Mouse (Mus musculus): ENCODE results near the gene Dtx3l. TPM values are rescaled to one million over a fixed set of nuclear protein-coding genes. Genes with fewer than 3 reads are reported as not detected.
"Not testable (repeated sequence)": the region's sequence is repeated elsewhere in the genome, so short reads cannot be mapped to it uniquely, and the experiment has no call there.

Gene Dtx3l
- polyA plus RNA-seq, 1 experiment from 2014 or later = 2.1 TPM

DNA sequence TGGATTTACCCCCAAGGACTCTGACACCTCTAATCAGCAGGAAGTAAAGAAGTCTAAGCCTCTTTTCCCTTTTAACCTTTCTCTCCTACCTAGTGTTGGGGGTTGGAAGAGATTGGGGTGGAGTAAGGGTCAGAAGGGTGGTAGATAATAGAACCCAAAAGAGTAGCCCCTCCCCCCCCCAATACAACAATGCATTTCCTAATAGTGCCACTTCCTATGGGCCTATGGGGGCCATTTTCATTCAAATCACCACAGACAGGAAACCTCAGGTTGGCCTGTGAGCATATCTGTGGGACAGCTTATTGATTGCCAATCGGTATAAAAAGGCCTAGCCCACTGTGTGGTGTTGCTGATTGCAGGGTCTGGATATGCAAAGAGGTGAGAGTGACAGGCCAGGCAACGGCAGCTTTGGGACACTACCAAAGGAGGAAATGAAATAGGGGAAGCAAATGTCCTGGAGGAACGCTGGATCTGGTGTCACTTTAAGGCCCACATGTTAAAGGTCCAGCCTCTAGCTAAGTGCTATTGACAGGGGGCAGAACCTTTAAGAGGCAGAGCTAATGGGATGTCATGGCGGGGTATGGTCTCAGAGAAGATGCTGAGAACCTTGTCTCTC lies 34.7 kb downstream of the Dtx3l start:
- Histone ChIP-seq H3K36me3 (no peaks in the 10 kb centered on the region), H3K27me3 (no peaks in the 10 kb centered on the region), H3K27ac (no peak overlapping the region), H3K9ac (no peak overlapping the region), H3K4me1 (no peaks in the 10 kb centered on the region), H3K4me2 (no peak overlapping the region), H3K9me3 (0 out of 2 replicates have a peak, but pooled peaks cover 4% of the 10 kb centered on the region), H3K4me3 (no peak overlapping the region)
- 66% methylated on average over 4 of the region's 4 CpGs for WGBS
- no peak for ATAC-seq (ENCODE audit: insufficient number of reproducible peaks, insufficient read depth, low FRiP score, low TSS enrichment, low read depth)

DNA sequence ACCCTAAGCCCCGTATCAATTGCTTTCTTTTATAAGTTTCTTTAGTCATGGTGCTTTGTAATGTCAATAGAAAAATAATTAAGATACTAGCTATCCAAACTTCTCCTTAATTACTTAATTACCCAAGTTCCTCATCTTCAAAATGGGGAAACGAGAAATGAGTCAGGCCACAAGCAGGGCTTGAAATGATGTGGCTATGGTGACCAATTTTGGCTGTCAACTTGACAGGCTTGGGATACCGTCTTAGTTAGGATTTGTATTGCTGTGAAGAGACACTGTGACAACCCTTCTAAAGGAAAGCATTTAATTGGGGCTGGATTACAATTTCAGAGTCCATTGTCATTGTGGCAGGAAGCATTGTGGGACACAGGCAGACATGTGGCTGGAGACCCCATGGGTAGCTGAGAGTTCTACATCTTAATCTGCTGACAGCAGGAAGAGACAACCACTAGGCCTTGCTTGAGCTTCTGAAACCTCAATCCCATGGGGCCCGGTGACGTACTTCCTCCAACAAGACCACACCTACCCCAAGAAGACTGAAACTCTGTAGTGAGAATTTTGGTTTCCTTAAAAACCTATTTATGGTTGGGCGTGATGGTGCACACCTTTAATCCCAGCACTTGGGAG lies 35.8 kb downstream of the Dtx3l start:
- Histone ChIP-seq H3K27ac (no peak overlapping the region), H3K4me3 (no peak overlapping the region), H3K9ac (no peak overlapping the region), H3K9me3 (no peaks in the 10 kb centered on the region), H3K27me3 (no peaks in the 10 kb centered on the region), H3K4me1 (no peaks in the 10 kb centered on the region), H3K36me3 (no peaks in the 10 kb centered on the region), H3K4me2 (no peak overlapping the region)
- WGBS = 88% methylated on average over 6 of the region's 6 CpGs
- ATAC-seq (ENCODE audit: insufficient number of reproducible peaks, insufficient read depth, low FRiP score, low TSS enrichment, low read depth) = no peak

DNA sequence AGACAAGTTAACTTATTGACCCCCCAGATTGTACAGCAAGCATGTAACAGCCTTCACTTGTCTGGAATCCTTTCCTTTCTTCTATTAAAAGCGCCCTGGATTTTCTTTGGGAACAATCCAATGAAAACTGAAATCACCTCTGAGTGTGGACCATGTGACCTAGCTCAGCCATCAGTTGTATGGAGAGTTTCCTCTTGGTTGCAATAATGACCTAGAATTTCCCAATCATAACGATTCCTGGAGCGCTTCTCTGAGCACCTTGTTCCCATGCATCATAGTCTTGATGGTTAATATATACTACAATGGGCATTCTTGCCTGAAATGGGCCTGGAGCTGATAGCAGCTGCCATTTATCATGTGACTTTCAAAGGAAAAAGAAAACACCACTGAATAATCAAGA lies 38.4 kb downstream of the Dtx3l start:
- Histone ChIP-seq H3K4me2 (no peak overlapping the region), H3K9ac (no peak overlapping the region), H3K9me3 (no peaks in the 10 kb centered on the region), H3K27me3 (no peaks in the 10 kb centered on the region), H3K36me3 (no peaks in the 10 kb centered on the region), H3K4me3 (no peak overlapping the region), H3K27ac (no peak overlapping the region), H3K4me1 (no peaks in the 10 kb centered on the region)
- ATAC-seq (ENCODE audit: insufficient number of reproducible peaks, insufficient read depth, low FRiP score, low TSS enrichment, low read depth) = no peak
- WGBS = 88% methylated on average over 3 of the region's 3 CpGs

DNA sequence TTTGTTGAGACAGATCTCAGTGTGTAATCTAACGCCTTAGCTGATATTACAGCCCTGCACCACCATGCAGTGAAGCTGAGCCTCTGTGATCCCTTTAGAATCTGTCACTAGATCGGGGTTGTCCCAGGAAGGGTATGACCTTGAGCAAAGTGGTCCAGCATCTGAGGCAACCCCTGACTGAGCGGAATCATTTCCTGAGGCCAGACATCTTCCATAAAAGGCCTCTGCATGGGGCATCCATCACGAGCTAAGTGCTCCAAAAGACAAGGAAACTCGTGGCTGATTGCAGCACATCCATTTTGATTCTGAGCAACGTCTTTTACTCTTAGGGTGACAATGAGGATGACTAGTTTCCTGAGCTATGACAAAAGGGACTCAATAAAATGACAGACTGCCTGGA lies 44.0 kb downstream of the Dtx3l start:
- Histone ChIP-seq H3K4me3 (no peak overlapping the region), H3K4me2 (no peak overlapping the region), H3K4me1 (no peaks in the 10 kb centered on the region), H3K9me3 (no peaks in the 10 kb centered on the region), H3K36me3 (no peaks in the 10 kb centered on the region), H3K9ac (no peak overlapping the region), H3K27me3 (no peaks in the 10 kb centered on the region), H3K27ac (no peak overlapping the region)
- 69% methylated on average over 6 of the region's 6 CpGs for WGBS
- no peak for ATAC-seq (ENCODE audit: insufficient number of reproducible peaks, insufficient read depth, low FRiP score, low TSS enrichment, low read depth)

DNA sequence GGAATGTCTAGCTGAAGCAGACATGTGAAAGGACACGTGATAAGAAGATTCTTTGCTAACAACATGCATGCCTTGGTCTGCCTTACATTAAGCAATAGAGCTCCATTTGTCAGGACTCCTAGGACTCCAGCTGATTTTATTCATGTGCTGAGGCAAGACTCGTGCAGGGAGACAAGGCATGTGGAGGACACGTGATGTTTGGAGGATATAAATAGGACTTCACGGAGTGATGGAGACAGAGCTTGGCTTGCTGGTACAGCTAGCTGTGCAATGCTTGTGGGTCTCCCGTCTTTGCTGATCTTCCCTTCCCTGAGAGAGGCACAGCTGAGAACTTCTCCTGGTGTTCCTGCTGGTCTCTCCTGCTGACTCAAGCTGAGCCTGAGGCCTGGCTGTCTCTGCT lies 47.3 kb downstream of the Dtx3l start:
- H3K9me3 ChIP-seq; H3K27ac ChIP-seq; H3K4me3 ChIP-seq; ATAC-seq (ENCODE audit: insufficient number of reproducible peaks, insufficient read depth, low FRiP score, low TSS enrichment, low read depth); H3K36me3 ChIP-seq; H3K27me3 ChIP-seq; H3K4me1 ChIP-seq; H3K9ac ChIP-seq; H3K4me2 ChIP-seq: not testable (repeated sequence)
- 64% methylated on average over 5 of the region's 5 CpGs for WGBS

DNA sequence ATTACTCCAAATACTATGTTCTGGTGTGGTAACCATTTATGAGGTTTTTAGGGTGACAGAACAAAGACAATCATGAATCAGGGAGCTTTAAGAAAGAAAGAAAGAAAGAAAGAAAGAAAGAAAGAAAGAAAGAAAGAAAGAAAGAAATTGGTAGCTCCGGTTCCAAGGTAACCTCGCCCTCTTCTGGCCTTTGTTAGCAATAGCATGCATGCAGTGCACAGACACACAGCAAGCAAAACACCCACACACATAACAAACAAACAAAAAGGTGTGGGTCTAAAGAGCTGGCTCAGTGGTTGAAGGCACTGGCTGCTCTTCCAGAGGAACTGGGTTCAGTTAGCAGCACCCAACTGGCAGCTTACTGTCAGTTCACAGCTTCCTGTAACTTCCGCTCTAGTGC lies 48.3 kb downstream of the Dtx3l start:
- Histone ChIP-seq H3K36me3 (no peaks in the 10 kb centered on the region), H3K9me3 (no peaks in the 10 kb centered on the region), H3K4me3 (no peak overlapping the region), H3K4me2 (no peak overlapping the region), H3K27ac (no peak overlapping the region), H3K9ac (no peak overlapping the region), H3K27me3 (no peaks in the 10 kb centered on the region), H3K4me1 (no peaks in the 10 kb centered on the region)
- WGBS = 79% methylated on average over 3 of the region's 3 CpGs
- ATAC-seq (ENCODE audit: insufficient number of reproducible peaks, insufficient read depth, low FRiP score, low TSS enrichment, low read depth) = no peak

DNA sequence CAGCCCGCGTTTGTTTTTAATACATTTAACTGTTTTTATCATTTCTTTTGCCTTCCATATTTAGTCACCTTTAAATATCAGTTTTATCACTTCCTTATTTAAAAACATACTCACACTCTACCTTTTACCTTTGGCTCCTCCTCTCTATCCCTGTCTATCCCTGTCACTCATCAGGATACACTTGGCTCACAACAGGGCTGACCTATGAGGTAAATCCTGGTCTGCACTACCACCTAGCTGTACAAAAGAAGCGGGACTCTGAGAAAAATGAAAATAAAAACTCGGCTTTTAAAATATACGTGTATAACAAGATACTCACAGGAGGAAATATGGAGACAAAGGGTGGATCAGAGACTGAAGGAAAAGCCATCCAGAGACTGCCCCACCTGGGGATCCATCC lies 50.0 kb downstream of the Dtx3l start:
- no peaks in the 10 kb centered on the region for H3K36me3 ChIP-seq
- H3K4me2 ChIP-seq = no peak overlapping the region
- H3K9ac ChIP-seq = no peak overlapping the region
- no peak overlapping the region for H3K27ac ChIP-seq
- ATAC-seq (ENCODE audit: insufficient number of reproducible peaks, insufficient read depth, low FRiP score, low TSS enrichment, low read depth) = no peak
- H3K4me3 ChIP-seq = no peak overlapping the region
- H3K9me3 ChIP-seq = no peaks in the 10 kb centered on the region
- no peaks in the 10 kb centered on the region for H3K27me3 ChIP-seq
- H3K4me1 ChIP-seq = no peaks in the 10 kb centered on the region
- 91% methylated on average over 5 of the region's 5 CpGs for WGBS

DNA sequence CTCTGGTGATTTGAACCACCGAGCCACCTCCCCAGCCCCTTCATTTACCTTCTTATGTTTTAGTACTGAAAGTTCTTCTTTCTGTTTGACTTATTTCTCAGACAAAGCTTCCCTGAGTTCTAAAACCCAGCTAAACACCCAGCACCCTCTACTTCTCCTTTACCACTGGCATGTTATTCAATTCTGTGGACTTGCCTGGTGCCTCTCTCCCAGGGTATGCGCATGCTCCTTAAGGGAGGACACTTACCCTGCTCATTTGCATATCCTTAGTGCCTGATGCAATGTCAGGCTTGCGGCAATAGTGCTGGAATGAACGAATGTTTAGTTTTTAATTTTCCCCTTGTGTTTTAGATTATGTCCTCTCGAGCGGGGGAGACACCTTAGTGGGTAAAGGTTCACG lies 50.8 kb downstream of the Dtx3l start:
- WGBS = 61% methylated on average over 7 of the region's 7 CpGs
- Histone ChIP-seq H3K27ac (no peak overlapping the region), H3K27me3 (no peaks in the 10 kb centered on the region), H3K4me1 (no peaks in the 10 kb centered on the region), H3K36me3 (no peaks in the 10 kb centered on the region), H3K4me2 (no peak overlapping the region), H3K9ac (no peak overlapping the region), H3K4me3 (no peak overlapping the region), H3K9me3 (no peaks in the 10 kb centered on the region)
- no peak for ATAC-seq (ENCODE audit: insufficient number of reproducible peaks, insufficient read depth, low FRiP score, low TSS enrichment, low read depth)

Other genes starting within 250 kb of the Dtx3l start
- 16.5 and 16.8 TPM in 2 replicates for gene Dirc2, start 169.8 kb downstream of the Dtx3l start, polyA plus RNA-seq (2015; fragmentation: Nextera tagmentation; extraction: Ambion mirVana)
- gene Hspbap1, start 168.8 kb downstream of the Dtx3l start, polyA plus RNA-seq (2015; fragmentation: Nextera tagmentation; extraction: Ambion mirVana) = 18.0 and 18.4 TPM in 2 replicates
- gene Parp14, start 67.6 kb downstream of the Dtx3l start, polyA plus RNA-seq (2015; fragmentation: Nextera tagmentation; extraction: Ambion mirVana) = 0.55 and 0.96 TPM in 2 replicates
- gene Parp9, start 681 bp downstream of the Dtx3l start, polyA plus RNA-seq (2015; fragmentation: Nextera tagmentation; extraction: Ambion mirVana) = 3.3 and 5.1 TPM in 2 replicates
- gene Kpna1, start 39.6 kb upstream of the Dtx3l start, polyA plus RNA-seq (2015; fragmentation: Nextera tagmentation; extraction: Ambion mirVana) = 38.9 and 39.9 TPM in 2 replicates
- gene Wdr5b, start 102.0 kb upstream of the Dtx3l start, polyA plus RNA-seq (2015; fragmentation: Nextera tagmentation; extraction: Ambion mirVana) = 14.0 and 14.9 TPM in 2 replicates
- 445 and 482 TPM in 2 replicates for gene Fam162a, start 132.4 kb upstream of the Dtx3l start, polyA plus RNA-seq (2015; fragmentation: Nextera tagmentation; extraction: Ambion mirVana)
- 96.1 and 114 TPM in 2 replicates for gene Ccdc58, start 132.5 kb upstream of the Dtx3l start, polyA plus RNA-seq (2015; fragmentation: Nextera tagmentation; extraction: Ambion mirVana)
- gene Csta1, start 192.1 kb upstream of the Dtx3l start, polyA plus RNA-seq (2015; fragmentation: Nextera tagmentation; extraction: Ambion mirVana) = 0.55 TPM in 1 of 2 replicates, not detected in the other
- 1.0 TPM in 1 of 2 replicates, not detected in the other for gene Stfa2l1, start 217.7 kb upstream of the Dtx3l start, polyA plus RNA-seq (2015; fragmentation: Nextera tagmentation; extraction: Ambion mirVana)
- 0.80 and 1.3 TPM in 2 replicates for gene Gm5483, start 245.1 kb upstream of the Dtx3l start, polyA plus RNA-seq (2015; fragmentation: Nextera tagmentation; extraction: Ambion mirVana)

Data from embryonic facial prominence, embryonic 13.5 days (tissue).